Mouse (Mus musculus) liver, postnatal 0 days (tissue): ENCODE measurements around the gene Itga2b.

Source experiments
- CTCF ChIP-seq: sonication (generic); IDR thresholded peaks from 2 replicates; pipeline ENCODE4 v1.5.1; 2016; ENCODE audit warnings: antibody characterized with exemption, low read depth
- EP300 ChIP-seq: IDR thresholded peaks from 2 replicates; pipeline ENCODE4 v1.6.1; 2016; ENCODE audit warnings: antibody characterized with exemption, low read depth, mild to moderate bottlenecking

- TF ChIP-seq CTCF (no peak), EP300 (no peak)
Observed at GRCm38 (mm10) chr11:102413059-102413458, 56.9 kb downstream of the Itga2b start.
